Mouse (Mus musculus): ENCODE data around the gene Tff2. TPM values are rescaled to one million over a fixed set of nuclear protein-coding genes. Genes with fewer than 3 reads are reported as not detected.

Tff2 gene
- total and polyA plus RNA-seq, 3 experiments, result not detected

- TF ChIP-seq ZNF384 (IDR thresholded peaks at IDR 0.05; ENCODE audit: low read depth, low read length) (no peak), NRF1 (IDR thresholded peaks at IDR 0.05; ENCODE audit: low read depth, low read length) (no peak), RCOR1 (conservative IDR thresholded peaks at IDR 0.05; ENCODE audit: low read depth, low read length) (no peak), ZC3H11A (IDR thresholded peaks at IDR 0.05; ENCODE audit: low read depth, low read length) (peak; percentile 82), ELF1 (IDR thresholded peaks at IDR 0.05; ENCODE audit: low read depth, low read length) (no peak), POLR2A (IDR thresholded peaks at IDR 0.05; ENCODE audit: low read depth, low read length) (no peak)
Observed at GRCm38 (mm10) chr17:31119429-31119828, 24.7 kb downstream of the Tff2 start (continued).

- Histone ChIP-seq H3K9ac (ENCODE audit: insufficient read depth, low read depth) (no peak overlapping the region), H3K4me2 (ENCODE audit: insufficient read depth, low read depth, poor library complexity, severe bottlenecking) (no peak overlapping the region), H3K27ac (ENCODE audit: insufficient read depth, low read depth) (no peak overlapping the region), H3K9me3 (replicated peaks; ENCODE audit: low read length) (peaks cover 1% of the 10 kb centered on the region), H3K27me3 (replicated peaks) (peaks cover 9% of the 10 kb centered on the region), H3K79me2 (replicated peaks; ENCODE audit: control insufficient read depth, extremely low read depth, insufficient read depth, poor library complexity, severe bottlenecking) (no peaks in the 10 kb centered on the region), H3K36me3 (replicated peaks in 1 of 2; ENCODE audit: control insufficient read depth in 1 of 2, insufficient read depth in 1 of 2, low read length in 1 of 2) (peaks cover 3 to 10% of the 10 kb centered on the region in 2 experiments), H3K4me3 (replicated peaks in 1 of 3; ENCODE audit: low read depth in 2 of 3, low read length in 2 of 3, poor library complexity in 1 of 3) (no peak overlapping the region), H3K4me1 (ENCODE audit: control insufficient read depth in 1 of 2, insufficient read depth in 2 of 2) (no peaks in the 10 kb centered on the region)
- in situ Hi-C loops (cut with MboI; ENCODE audit: low pct_ligation_motif_present, low pct_unique_long_range_greater_than_20kb, low sequenced_read_pairs), result no loop called here
- dilution Hi-C loops (cut with MboI; ENCODE audit: extremely low pct_ligation_motif_present, extremely low pct_unique_long_range_greater_than_20kb, low sequenced_read_pairs), result no loop called here
- TF ChIP-seq PAX5 (IDR thresholded peaks at IDR 0.05; ENCODE audit: low read length), result no peak
- no peak for DNase-seq (ENCODE audit: extremely low read depth)
Observed at GRCm38 (mm10) chr17:31117946-31118345, 26.1 kb downstream of the Tff2 start.

GRCm38 (mm10) chr17:31116063-31116462, 28.0 kb downstream of the Tff2 start:
- TF ChIP-seq MXI1 (IDR thresholded peaks at IDR 0.05; ENCODE audit: low read depth, low read length) (no peak), POLR2A (IDR thresholded peaks at IDR 0.05; ENCODE audit: low read depth, low read length) (no peak), TCF12 (IDR thresholded peaks at IDR 0.05; ENCODE audit: low read depth, low read length) (no peak), ZC3H11A (IDR thresholded peaks at IDR 0.05; ENCODE audit: low read depth, low read length) (no peak), MYC (IDR thresholded peaks at IDR 0.05; ENCODE audit: low read depth, low read length) (no peak), BHLHE40 (IDR thresholded peaks at IDR 0.05; ENCODE audit: low read depth, low read length) (no peak), E2F4 (IDR thresholded peaks at IDR 0.05; ENCODE audit: insufficient replicate concordance, low read depth, low read length) (no peak), CHD2 (IDR thresholded peaks at IDR 0.05; ENCODE audit: low read length) (no peak), ZMIZ1 (IDR thresholded peaks at IDR 0.05; ENCODE audit: low read depth, low read length) (no peak), MAX (IDR thresholded peaks at IDR 0.05; ENCODE audit: low read length) (no peak), MEF2A (IDR thresholded peaks at IDR 0.05; ENCODE audit: borderline replicate concordance, low read depth, low read length) (no peak)
- in situ Hi-C loops (cut with MboI; ENCODE audit: low pct_ligation_motif_present, low pct_unique_long_range_greater_than_20kb, low sequenced_read_pairs) (no loop called here), dilution Hi-C loops (cut with MboI; ENCODE audit: extremely low pct_ligation_motif_present, extremely low pct_unique_long_range_greater_than_20kb, low sequenced_read_pairs) (no loop called here)
- H3K4me2 ChIP-seq (ENCODE audit: insufficient read depth, low read depth, poor library complexity, severe bottlenecking), result no peak overlapping the region
- H3K27ac ChIP-seq (ENCODE audit: insufficient read depth, low read depth), result no peak overlapping the region
- no peak overlapping the region for H3K9ac ChIP-seq (ENCODE audit: insufficient read depth, low read depth)
- no peak overlapping the region for H3K4me3 ChIP-seq (replicated peaks in 1 of 3; ENCODE audit: low read depth in 2 of 3, low read length in 2 of 3, poor library complexity in 1 of 3)
- no peaks in the 10 kb centered on the region for H3K4me1 ChIP-seq (ENCODE audit: control insufficient read depth in 1 of 2, insufficient read depth in 2 of 2)
- no peaks in the 10 kb centered on the region for H3K9me3 ChIP-seq (replicated peaks; ENCODE audit: low read length)
- peaks cover 5% of the 10 kb centered on the region for H3K27me3 ChIP-seq (replicated peaks)
- DNase-seq (ENCODE audit: extremely low read depth), result no peak
- no peaks in the 10 kb centered on the region for H3K79me2 ChIP-seq (replicated peaks; ENCODE audit: control insufficient read depth, extremely low read depth, insufficient read depth, poor library complexity, severe bottlenecking)
- H3K36me3 ChIP-seq (replicated peaks in 1 of 2; ENCODE audit: control insufficient read depth in 1 of 2, insufficient read depth in 1 of 2, low read length in 1 of 2), result peaks cover 9 to 26% of the 10 kb centered on the region in 2 experiments
